Mouse (Mus musculus) erythroblast, embryonic 14.5 days (primary cell): ENCODE measurements around the gene Upf1.

Experiments
- GATA1 ChIP-seq: IDR thresholded peaks from 2 replicates; pipeline ENCODE4 v1.6.1; 2012; ENCODE audit warnings: low read length, inconsistent platforms, mixed read lengths
- TAL1 ChIP-seq: IDR thresholded peaks from 3 replicates; pipeline ENCODE4 v1.6.1; 2012; ENCODE audit warnings: low read length, inconsistent platforms, mixed read lengths

GRCm38 (mm10) chr8:70375212-70375859 lies 22.3 kb upstream of the Upf1 start:
- TF ChIP-seq TAL1 (no peak), GATA1 (no peak)
